Mouse (Mus musculus): ENCODE results near the gene Prkar2a.

The Prkar2a gene

DNA sequence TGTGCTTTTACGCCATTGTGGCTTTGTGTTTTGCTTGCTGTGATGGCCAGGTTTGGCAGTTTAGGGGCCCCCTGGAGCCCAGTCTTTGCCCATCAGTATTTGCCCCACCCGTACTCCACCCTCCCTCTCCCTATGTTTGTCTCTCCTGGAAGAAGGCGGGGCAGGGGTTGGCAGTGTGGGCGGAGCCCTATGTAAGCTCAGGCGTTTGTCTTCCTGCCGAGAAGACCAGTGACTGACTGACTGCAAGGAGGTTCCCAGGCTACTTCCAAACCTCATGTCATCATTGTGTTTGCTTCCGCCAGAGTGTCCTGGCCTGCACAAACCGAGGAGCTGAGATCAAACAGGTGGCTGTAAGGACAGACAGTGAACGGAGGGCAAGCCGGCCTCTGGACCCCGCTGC is 106.6 kb downstream of the Prkar2a start:
- no peak for DNase-seq (ENCODE audit: extremely low spot score)

DNA sequence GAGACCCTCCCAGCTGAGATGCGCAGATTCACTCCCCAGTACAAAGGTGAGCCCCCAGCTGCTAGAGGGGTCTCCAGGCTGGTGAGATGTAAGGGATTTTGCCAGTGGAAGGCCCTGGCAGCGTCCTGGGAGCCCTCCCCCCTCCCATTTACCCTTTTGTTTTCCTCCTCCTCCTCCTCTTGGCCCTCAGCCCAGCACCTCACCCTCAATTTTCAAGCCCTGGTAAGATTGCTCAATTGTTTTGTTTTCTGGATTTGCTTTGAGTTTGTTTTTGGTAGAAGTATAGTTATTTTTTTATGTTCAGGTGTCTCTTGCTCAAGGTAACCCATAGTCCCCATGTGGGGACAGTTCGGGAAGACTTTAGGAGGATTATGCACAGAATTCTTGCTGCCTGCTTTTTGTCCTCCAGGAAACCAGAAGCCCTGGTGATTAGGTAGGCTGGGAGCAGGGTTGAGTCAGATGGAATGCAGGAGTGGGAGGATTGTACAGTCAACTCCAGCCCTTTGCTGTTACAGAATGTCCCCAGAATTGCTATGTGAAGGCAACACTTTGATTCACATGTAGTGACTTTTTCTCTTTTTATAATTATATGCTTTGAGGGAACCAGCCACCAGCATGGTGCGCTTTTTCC is 107.4 kb downstream of the Prkar2a start:
- DNase-seq (ENCODE audit: extremely low spot score): no peak

DNA sequence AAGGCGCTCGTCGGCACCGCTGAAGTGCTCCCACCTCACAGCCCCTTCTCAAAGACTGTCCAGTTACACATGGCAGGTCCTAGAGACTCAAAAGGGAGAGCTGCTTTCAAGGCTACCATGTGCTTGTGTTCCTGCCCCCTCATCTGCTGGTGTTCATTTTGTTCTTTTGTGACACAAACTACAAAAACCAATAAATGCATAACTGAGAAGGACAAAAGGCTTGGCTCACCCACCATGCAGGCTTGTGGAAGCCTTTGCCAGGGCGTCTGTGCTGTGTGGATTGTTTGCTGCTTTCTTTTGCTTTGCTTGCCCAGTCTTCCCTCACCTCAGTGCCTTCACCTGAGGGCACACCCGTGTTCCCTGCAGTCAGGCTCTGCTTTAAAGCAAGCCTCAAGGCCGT is 108.4 kb downstream of the Prkar2a start:
- no peak for DNase-seq (ENCODE audit: extremely low spot score)

DNA sequence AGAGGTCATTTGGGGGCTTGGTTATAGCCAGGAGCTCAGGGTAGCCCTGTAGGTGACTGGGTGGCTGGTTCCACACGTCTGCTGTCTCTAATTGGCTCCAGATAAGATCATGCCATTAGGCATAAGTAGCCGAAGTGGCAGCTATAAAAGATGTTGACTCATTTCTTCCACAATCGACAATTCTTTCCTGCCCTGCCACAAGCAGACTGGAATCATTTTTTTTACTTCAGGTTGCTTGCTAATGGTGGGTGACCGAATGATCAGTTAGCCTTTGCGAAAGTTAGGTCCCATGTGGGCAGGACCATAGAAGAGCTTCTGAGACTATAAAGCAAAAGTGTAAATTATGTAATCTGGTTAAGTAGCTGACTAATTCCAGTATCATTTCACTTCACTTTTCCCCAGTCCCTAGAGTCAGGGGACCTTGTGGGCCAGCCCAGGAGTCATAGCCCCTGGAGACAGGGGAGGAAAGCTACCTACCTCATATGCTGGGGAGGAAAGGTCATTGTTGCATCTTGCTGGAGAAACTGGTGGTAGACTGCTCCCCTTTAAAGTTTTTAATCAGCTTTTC is 109.5 kb downstream of the Prkar2a start:
- DNase-seq (ENCODE audit: extremely low spot score): no peak

DNA sequence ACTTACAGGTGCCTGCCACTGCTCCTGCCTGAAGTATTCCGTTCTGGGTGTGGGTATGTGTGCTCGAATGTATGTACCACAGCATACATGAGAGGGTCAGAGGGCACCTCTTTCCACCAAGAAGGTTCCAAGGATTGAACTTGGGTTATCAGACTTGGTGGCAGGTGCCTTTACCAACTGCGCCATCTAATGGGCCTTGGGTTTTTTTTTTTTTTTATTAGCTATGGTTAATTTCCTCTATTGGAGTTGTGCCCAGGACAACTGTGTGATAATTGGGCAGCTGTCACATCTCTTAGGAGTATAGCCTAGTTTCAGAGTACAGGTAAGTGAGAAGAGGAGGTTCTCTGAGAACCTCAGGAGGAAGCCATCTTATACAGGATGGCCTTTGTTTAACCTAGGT is 110.5 kb downstream of the Prkar2a start:
- DNase-seq (ENCODE audit: extremely low spot score): no peak

All from embryo, embryonic 9.5 days (tissue).